In genomic region chr12:80522006-80522405, GRCm38 (mm10) we compare ENCODE assay signal across 12 mouse cellular contexts. TPM values are rescaled to one million over a fixed set of nuclear protein-coding genes. Genes with fewer than 3 reads are reported as not detected.
DNase-seq lines count a peak whose midpoint lies in the region; ATAC-seq and TF ChIP-seq lines count a peak whose summit lies in the region.
"Had no signal": no experiment of that assay in that cellular context is flagged by ENCODE, and none has a peak within 500 bp of the region (broad histone marks: within the 10 kb centered on the region; RNA-seq: fewer than 3 reads in every experiment).

No protein-coding gene starts in this region.

- no peak overlapping the region for H3K4me3 ChIP-seq in forebrain, embryonic 13.5 days
- H3K4me3 ChIP-seq: neural tube, embryonic 12.5 days had no signal

- H3K27ac ChIP-seq in forebrain, embryonic 13.5 days: 0 out of 2 replicates have a peak overlapping the region, but pooled peaks have one; percentile 2
- H3K27ac ChIP-seq: neural tube, embryonic 12.5 days had no signal

- TF ChIP-seq POLR2A in brain, embryonic 14.5 days (IDR thresholded peaks at IDR 0.05; ENCODE audit: borderline replicate concordance, extremely low read depth, insufficient read depth, insufficient read length, poor library complexity, severe bottlenecking): no peak

- no peak for TF ChIP-seq CTCF in brain, embryonic 14.5 days (IDR thresholded peaks at IDR 0.05; ENCODE audit: borderline replicate concordance, extremely low read depth, insufficient read depth, insufficient read length)

- ATAC-seq in forebrain, embryonic 13.5 days: no peak

- H3K9ac ChIP-seq in forebrain, embryonic 13.5 days: no peak overlapping the region
- H3K9ac ChIP-seq: neural tube, embryonic 12.5 days had no signal

- peak; percentile 74 for DNase-seq in left cerebral cortex, postnatal 4 days
- DNase-seq in left cerebral cortex, adult 9 months (ENCODE audit: low spot score in 2 of 2): no peak
- DNase-seq in brain, embryonic 14.5 days (ENCODE audit: low read depth): peak; percentile 69
- peak; percentile 44 for DNase-seq in heart, postnatal 4 days
- DNase-seq in kidney, postnatal 10 days: no peak
- DNase-seq in kidney, postnatal 14 days: no peak
- DNase-seq: cerebellum, postnatal 36 days; kidney, adult 2 months; thymus, postnatal 25 days had no signal

- no peaks in the 10 kb centered on the region for H3K9me3 ChIP-seq in forebrain, embryonic 13.5 days (replicated peaks)
- H3K9me3 ChIP-seq: neural tube, embryonic 12.5 days had no signal

- intact Hi-C loops in left cerebral cortex, postnatal 4 days (cut with DNase I): loop anchor here (10.0 kb wide), 1 partner anchor 73 kb away; no protein-coding TSS in a partner anchor

- WGBS in forebrain, embryonic 13.5 days: 67% methylated on average over 3 of the region's 3 CpGs

- peaks cover 7% of the 10 kb centered on the region for H3K27me3 ChIP-seq in forebrain, embryonic 13.5 days

- no peak overlapping the region for H3K4me2 ChIP-seq in forebrain, embryonic 13.5 days
- H3K4me2 ChIP-seq: neural tube, embryonic 12.5 days had no signal

- H3K36me3 ChIP-seq in forebrain, embryonic 13.5 days (ENCODE audit: poor library complexity, severe bottlenecking): no peaks in the 10 kb centered on the region
- H3K36me3 ChIP-seq: G1E; neural tube, embryonic 12.5 days had no signal

- peaks cover 67% of the 10 kb centered on the region for H3K4me1 ChIP-seq in forebrain, embryonic 13.5 days

RNA-seq across cellular contexts. Expression of gene Galnt16, which starts 3.9 kb away (rescaled TPM):
- 10 to 100 TPM; 32.8 to 40.6 TPM for total RNA-seq in left cerebral cortex, postnatal 4 days (2021)
- 13.2 and 28.1 TPM in 2 replicates for polyA plus RNA-seq in brain, embryonic 14.5 days (2012; rRNA removed)
- 21.7 and 28.6 TPM in 2 replicates for polyA plus RNA-seq in forebrain, embryonic 13.5 days (2015; fragmentation: Nextera tagmentation; extraction: Ambion mirVana)
- 10 to 100 TPM; 15.7 to 17.8 TPM for total RNA-seq in heart, postnatal 4 days (2021)

RNA-seq across cellular contexts. Expression of gene Exd2, which starts 59.1 kb away (rescaled TPM):
- 10 to 100 TPM; 55.2 to 58.7 TPM for total RNA-seq in left cerebral cortex, postnatal 4 days (2021)
- 54.5 and 59.5 TPM in 2 replicates for polyA plus RNA-seq in brain, embryonic 14.5 days (2012; rRNA removed)
- 52.6 and 53.8 TPM in 2 replicates for polyA plus RNA-seq in forebrain, embryonic 13.5 days (2015; fragmentation: Nextera tagmentation; extraction: Ambion mirVana)
- total RNA-seq in heart, postnatal 4 days (2021): 10 to 100 TPM; 10.0 to 10.9 TPM

Comparison
In these comparisons a context has a peak if more than half of its experiments do, and no peak if none do; other contexts are left out.
1. DNase-seq: peak in left cerebral cortex, postnatal 4 days (single experiment), brain, embryonic 14.5 days (single experiment) and heart, postnatal 4 days (single experiment); none in left cerebral cortex, adult 9 months (0 of 2), kidney, postnatal 10 days (single experiment) and kidney, postnatal 14 days (single experiment).
2. RNA of gene Exd2, which starts 59.1 kb away (total RNA-seq): 55.2 to 58.7 TPM in left cerebral cortex, postnatal 4 days; 10.0 to 10.9 TPM in heart, postnatal 4 days; every median in the first group is over 4 times any median in the second.